Mouse (Mus musculus): ENCODE data around the gene Pcna. TPM values are rescaled to one million over a fixed set of nuclear protein-coding genes. Genes with fewer than 3 reads are reported as not detected.

Gene Pcna
- polyA plus RNA-seq, 1 experiment from 2014 or later: 259 TPM

GRCm38 (mm10) chr2:132210806-132211312 lies 42.3 kb downstream of the Pcna start:
- ATAC-seq: no peak
- Histone ChIP-seq H3K27me3 (replicated peaks) (no peaks in the 10 kb centered on the region), H3K9me3 (no peaks in the 10 kb centered on the region), H3K4me1 (replicated peaks) (no peaks in the 10 kb centered on the region), H3K9ac (no peak overlapping the region), H3K4me2 (replicated peaks) (no peak overlapping the region), H3K36me3 (no peaks in the 10 kb centered on the region), H3K27ac (no peak overlapping the region), H3K4me3 (replicated peaks) (no peak overlapping the region)
- 82% methylated on average over 9 of the region's 9 CpGs for WGBS

GRCm38 (mm10) chr2:132208246-132208881 lies 44.8 kb downstream of the Pcna start:
- no peak for ATAC-seq
- Histone ChIP-seq H3K4me3 (replicated peaks) (no peak overlapping the region), H3K27ac (no peak overlapping the region), H3K4me2 (replicated peaks) (no peak overlapping the region), H3K27me3 (replicated peaks) (no peaks in the 10 kb centered on the region), H3K9ac (no peak overlapping the region), H3K9me3 (no peaks in the 10 kb centered on the region), H3K4me1 (replicated peaks) (no peaks in the 10 kb centered on the region), H3K36me3 (no peaks in the 10 kb centered on the region)
- 79% methylated on average over 8 of the region's 8 CpGs for WGBS

- Histone ChIP-seq H3K9ac (no peak overlapping the region), H3K9me3 (no peaks in the 10 kb centered on the region), H3K27ac (no peak overlapping the region), H3K4me1 (replicated peaks) (no peaks in the 10 kb centered on the region), H3K4me3 (replicated peaks) (no peak overlapping the region), H3K27me3 (replicated peaks) (no peaks in the 10 kb centered on the region), H3K36me3 (no peaks in the 10 kb centered on the region), H3K4me2 (replicated peaks) (no peak overlapping the region)
- WGBS: 78% methylated on average over 16 of the region's 16 CpGs
- peak; percentile 67 for ATAC-seq
Observed at GRCm38 (mm10) chr2:132206316-132206881, 46.7 kb downstream of the Pcna start.

GRCm38 (mm10) chr2:132205549-132205948 lies 47.6 kb downstream of the Pcna start:
- 71% methylated on average over 4 of the region's 4 CpGs for WGBS
- no peaks in the 10 kb centered on the region for H3K9me3 ChIP-seq
- H3K4me1 ChIP-seq (replicated peaks): no peaks in the 10 kb centered on the region
- H3K9ac ChIP-seq: no peak overlapping the region
- no peak overlapping the region for H3K4me2 ChIP-seq (replicated peaks)
- peak; percentile 61 for ATAC-seq
- H3K27me3 ChIP-seq (replicated peaks): no peaks in the 10 kb centered on the region
- H3K36me3 ChIP-seq: no peaks in the 10 kb centered on the region
- no peak overlapping the region for H3K4me3 ChIP-seq (replicated peaks)
- no peak overlapping the region for H3K27ac ChIP-seq

GRCm38 (mm10) chr2:132203773-132204172 lies 49.3 kb downstream of the Pcna start:
- WGBS: 63% methylated on average over 3 of the region's 3 CpGs
- Histone ChIP-seq H3K4me2 (replicated peaks) (no peak overlapping the region), H3K9ac (no peak overlapping the region), H3K27me3 (replicated peaks) (no peaks in the 10 kb centered on the region), H3K4me3 (replicated peaks) (no peak overlapping the region), H3K27ac (no peak overlapping the region), H3K9me3 (no peaks in the 10 kb centered on the region), H3K36me3 (no peaks in the 10 kb centered on the region), H3K4me1 (replicated peaks) (no peaks in the 10 kb centered on the region)
- peak; percentile 70 for ATAC-seq

- Histone ChIP-seq H3K4me2 (replicated peaks) (no peak overlapping the region), H3K27ac (no peak overlapping the region), H3K9me3 (no peaks in the 10 kb centered on the region)
Observed at GRCm38 (mm10) chr2:132203186-132203585, 49.9 kb downstream of the Pcna start.

More at GRCm38 (mm10) chr2:132203186-132203585, 49.9 kb downstream of the Pcna start:
- H3K4me3 ChIP-seq (replicated peaks): no peak overlapping the region
- peak; percentile 63 for ATAC-seq
- H3K4me1 ChIP-seq (replicated peaks): no peaks in the 10 kb centered on the region
- H3K27me3 ChIP-seq (replicated peaks): no peaks in the 10 kb centered on the region
- H3K9ac ChIP-seq: no peak overlapping the region
- no peaks in the 10 kb centered on the region for H3K36me3 ChIP-seq
- 44% methylated on average over 3 of the region's 3 CpGs for WGBS

Other genes starting within 250 kb of the Pcna start
- 7.6 and 8.0 TPM in 2 replicates for gene Rassf2, start 223.1 kb downstream of the Pcna start, polyA plus RNA-seq (2015; fragmentation: Nextera tagmentation; extraction: Ambion mirVana)
- 12.8 and 13.0 TPM in 2 replicates for gene Slc23a2, start 108.2 kb downstream of the Pcna start, polyA plus RNA-seq (2015; fragmentation: Nextera tagmentation; extraction: Ambion mirVana)
- gene Tmem230, start 5.5 kb downstream of the Pcna start, polyA plus RNA-seq (2015; fragmentation: Nextera tagmentation; extraction: Ambion mirVana): 42.5 and 43.3 TPM in 2 replicates
- 19.9 and 25.1 TPM in 2 replicates for gene Cds2, start 9.8 kb upstream of the Pcna start, polyA plus RNA-seq (2015; fragmentation: Nextera tagmentation; extraction: Ambion mirVana)
- 0.21 and 0.34 TPM in 2 replicates for gene Prokr2, start 132.1 kb upstream of the Pcna start, polyA plus RNA-seq (2015; fragmentation: Nextera tagmentation; extraction: Ambion mirVana)